Mouse (Mus musculus) leukemia stem cell, adult 10-12 weeks (primary cell): ENCODE data around the gene Sarnp. TPM values are rescaled to one million over a fixed set of nuclear protein-coding genes. Genes with fewer than 3 reads are reported as not detected.

Source experiments
- polyA plus RNA-seq: library from polyadenylated mRNA; stranded (reverse); fragments of >175 nt; gene quantifications from 2 replicates; pipeline ENCODE4 v1.2.3, GENCODE M21; 2012; ENCODE audit warnings: low replicate concordance

Gene Sarnp
- 0.41 and 5.4 TPM in 2 replicates for polyA plus RNA-seq

DNA sequence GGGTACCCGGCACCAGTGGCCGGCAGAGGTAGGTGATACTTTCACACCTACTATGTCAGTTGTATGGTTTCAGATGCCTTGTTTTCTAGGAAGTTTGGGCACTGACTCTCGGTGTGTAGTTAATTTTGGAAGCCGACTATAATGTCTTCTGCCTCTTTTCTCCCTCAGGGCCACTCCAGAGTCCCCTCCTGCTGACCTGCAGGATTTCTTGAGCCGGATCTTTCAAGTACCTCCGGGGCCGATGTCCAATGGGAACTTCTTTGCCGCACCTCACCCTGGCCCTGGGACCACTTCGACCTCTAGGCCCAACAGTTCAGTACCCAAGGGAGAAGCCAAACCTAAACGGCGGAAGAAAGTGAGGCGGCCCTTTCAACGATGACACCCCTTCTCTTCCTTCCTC, at the start of gene Sarnp:
TSS of gene Sarnp (plus strand) at position 301 of the 400 bp plus-strand sequence.

DNA sequence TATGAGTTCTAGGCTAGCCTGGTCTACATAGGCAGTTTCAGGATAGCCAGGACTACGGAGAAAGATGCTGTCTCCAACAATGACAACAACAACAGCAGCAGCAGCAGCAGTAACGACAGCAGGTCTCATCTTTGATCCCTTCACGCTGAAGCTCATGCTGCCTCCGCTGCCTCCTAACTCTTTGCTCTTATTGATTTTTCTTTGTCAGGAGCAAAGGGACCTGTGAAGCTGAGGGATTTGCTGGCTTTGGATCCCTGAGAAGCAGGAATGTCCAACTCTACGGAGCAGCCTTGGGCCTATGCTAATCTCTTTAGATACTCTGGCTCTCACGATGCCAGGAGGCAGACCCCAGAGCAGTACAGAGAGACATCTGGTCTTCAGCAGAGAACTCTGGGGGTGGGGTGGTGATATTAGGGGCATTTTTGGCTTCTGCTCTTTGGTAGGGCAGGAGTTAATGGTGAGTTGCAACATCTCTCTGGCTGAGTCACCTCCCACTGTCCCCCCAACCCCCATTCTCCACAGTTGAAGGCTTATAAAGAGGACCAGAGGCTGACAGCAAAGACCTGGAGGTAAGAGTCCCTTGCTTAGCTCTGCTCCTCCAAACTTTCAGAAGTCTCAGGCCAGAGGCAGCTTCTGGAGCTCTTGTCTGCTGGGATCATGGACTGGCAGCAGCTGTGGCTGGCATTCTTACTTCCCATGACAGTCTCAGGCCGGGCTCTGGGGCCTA, 26.6 kb upstream of the Sarnp start, which contains the start of gene Mmp19:
TSS of gene Mmp19 (plus strand) at position 513 of the 727 bp plus-strand sequence.

DNA sequence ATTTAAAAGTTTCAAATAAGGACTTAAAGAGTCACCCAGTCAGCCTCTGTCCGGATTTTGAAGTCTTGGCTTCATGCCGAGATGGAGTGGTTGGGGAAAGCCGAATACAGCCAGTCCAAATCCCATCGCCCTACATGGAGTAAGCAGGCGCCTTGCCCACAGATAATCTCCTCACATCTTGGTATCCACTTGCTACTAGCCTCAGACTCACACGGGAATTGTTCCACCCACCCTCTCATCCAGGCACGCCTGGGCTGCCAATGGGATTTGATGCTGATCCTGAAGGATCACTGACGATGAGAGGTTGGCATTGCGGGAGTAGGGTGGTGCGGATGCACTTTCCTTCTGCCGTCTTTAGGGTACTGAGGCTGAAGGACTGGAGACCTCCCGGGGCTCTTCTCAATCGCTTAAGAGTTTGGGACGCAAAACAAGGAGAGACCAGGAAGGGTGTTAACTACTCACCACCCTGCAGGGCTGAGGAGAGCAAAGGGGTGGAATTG, 13.3 kb upstream of the Sarnp start, which contains the start of gene Dnajc14:
TSS of gene Dnajc14 (plus strand) at position 292 of the 500 bp plus-strand sequence.

DNA sequence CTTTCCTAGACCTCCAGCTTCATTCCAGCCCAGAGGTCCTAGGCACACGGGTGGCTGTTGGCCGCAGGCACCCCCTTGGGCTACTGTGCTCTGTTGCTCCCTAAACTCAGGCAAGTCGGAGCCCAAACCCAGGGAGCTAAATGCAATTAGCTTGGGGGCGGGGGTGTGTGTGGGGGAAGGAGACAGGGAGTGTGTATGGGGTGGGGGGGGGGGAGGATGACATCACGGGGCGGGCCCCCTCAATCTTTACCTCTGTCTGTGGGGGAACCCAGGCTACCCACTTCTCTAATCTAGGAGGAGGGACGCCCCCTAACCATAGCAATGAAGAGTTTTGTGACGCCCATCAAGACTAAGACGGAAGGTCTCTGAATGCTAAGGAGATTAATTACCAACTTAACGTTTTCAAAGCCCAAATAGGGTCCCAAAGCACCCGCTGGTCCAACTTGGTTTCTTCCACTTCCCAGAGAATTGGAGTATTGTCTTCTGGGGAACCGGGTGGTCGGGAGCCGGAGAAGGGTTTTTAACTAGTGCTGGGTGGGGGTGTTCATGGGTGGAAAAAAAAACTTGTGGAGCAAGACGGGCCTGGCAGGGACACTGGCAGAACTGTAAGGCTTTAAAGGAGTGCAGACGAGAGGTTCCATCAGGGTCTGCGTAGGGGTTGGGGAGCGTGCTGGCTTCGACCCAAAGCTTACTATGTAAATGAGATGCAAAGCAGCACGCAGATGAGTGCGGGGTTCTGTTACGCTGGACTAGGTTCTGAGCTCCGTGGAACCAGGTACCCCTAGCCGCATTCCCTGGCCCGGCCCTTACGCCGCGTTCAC, 12.7 kb upstream of the Sarnp start, which contains the start of gene Tmem198b:
TSS of gene Tmem198b (minus strand) at position 100 of the 821 bp plus-strand sequence.

DNA sequence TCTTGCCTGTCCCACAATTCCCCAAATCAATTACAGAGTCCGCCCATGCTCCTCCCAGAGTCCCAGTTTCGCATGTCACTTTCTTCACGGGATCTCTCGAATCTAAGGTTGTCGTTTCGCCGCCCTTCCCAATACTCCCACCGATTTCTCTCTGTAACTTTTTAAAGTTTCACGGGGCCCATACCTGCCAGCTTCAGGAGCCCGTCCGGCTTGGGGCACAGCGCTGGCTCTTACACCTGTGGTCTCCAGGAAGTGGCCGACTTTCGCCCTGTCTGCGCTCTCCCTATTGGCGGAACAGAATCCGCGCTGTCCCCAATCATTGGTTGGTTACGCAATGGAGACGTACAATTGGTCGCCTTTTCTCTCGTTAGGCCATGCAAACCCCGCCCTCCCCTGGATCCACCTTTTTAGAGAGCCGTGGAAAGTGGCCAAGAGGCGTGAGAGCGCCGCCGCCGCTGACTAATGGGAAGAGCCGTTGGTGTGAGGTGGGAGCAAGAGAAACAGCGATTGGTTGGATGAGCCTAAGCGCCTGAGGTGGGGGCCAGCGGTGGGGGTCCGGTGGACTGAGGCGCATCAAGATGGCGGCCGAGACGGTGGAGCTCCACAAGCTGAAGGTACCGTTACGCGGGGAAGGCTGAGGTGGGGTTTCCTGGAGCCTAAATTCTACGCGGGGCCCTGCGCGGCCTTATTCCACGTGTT, 4.4 kb downstream of the Sarnp start, which contains the start of gene Ormdl2:
TSS of gene Ormdl2 (minus strand) at position 288 of the 699 bp plus-strand sequence.

DNA sequence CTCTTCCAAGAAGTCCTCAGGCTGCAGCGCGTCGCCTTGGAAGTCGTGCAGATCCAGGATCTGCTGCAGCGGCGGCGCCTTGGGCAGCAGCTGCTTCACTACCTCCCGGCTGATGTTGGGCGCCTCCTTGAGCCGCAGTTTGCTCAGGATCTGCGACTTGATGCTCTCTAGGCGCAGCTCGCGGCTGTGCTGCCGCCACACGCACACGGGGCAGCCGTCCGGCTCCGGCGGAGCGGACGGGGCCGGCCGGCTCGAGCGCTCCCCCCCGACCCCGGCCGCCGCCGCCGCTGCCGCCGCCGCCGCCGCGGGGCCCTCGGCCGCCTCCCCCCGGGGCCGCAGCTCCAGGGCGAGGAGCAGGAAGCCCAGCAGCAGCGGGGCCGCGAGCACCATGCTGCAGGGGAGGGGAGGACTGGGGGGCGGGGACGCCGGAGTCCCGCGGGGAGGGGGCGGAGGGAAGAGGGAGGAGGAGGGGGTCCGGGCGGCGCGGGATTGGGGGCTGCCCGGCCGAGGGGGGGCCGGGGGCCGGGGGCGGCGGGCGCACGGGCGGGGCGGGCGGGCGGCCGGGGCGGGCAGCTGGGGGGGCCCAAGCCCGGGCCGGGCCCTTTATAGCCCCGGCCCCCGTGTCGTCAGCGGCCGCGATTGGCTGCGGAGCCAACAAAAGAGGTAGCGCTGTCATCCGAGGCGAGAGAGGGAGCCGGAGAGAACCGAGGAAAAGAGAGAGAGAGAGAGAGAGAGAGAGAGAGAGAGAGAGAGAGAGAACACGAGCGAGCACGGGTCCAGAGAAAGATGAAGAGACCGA, 74.4 kb downstream of the Sarnp start, which contains the start of gene Gdf11:
TSS of gene Gdf11 (minus strand) at position 423 of the 799 bp plus-strand sequence.

DNA sequence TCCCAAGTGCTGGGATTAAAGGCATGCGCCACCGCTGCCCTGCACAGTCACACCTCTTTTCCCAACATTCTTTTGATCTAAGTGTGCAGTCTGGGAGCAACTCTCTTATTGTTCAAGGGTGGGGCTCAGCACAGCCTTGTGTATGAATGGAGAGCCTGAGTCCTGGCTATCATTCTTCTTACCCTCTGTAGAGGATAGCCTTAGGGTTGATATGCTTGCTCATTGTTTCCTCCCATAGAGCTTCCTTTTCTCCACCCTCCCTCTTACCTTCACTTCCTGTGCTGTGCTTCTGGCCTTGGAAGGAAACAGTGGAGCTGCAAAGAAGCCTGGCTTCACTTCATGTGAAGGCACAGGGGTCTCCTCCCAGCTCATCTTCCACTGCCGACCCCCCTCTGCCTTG, 83.6 kb downstream of the Sarnp start, which contains the start of gene Cd63:
TSS of gene Cd63 (plus strand) at position 292 of the 400 bp plus-strand sequence.

DNA sequence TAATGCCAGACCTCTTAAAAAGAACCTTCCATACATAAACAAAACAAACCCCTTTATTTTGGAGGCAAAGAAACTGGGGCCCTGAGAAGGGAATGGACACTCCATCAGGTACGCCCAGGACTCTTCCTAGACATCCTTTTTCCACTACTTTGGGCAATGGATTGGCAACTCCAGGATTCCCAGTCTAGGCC, 105.6 kb downstream of the Sarnp start, which contains the start of gene Rdh5:
TSS of gene Rdh5 (minus strand) at position 67 of the 191 bp plus-strand sequence.

DNA sequence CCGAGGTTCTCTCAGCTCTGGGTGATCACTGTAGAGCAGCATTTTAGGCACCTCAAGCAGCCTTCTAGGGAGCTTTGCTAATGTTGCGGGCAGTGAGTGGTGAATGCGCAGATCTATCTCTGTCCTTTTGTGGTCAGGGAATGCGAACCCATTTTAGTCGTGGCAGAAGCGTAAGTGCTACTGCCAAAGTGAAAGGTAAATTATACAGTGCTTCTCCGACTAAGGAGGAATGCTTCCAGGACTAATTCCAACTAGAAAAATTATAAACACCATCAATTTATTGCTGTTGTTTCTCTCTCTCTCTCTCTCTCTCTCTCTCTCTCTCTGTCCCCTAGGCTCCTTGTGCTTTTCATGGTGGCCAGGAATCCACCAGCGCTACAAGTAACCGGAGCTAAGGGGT, 106.8 kb downstream of the Sarnp start, which contains the start of gene Bloc1s1:
TSS of gene Bloc1s1 (minus strand) at position 101 of the 400 bp plus-strand sequence.

Other genes starting within 250 kb of the Sarnp start
- gene Erbb3, start 227.7 kb upstream of the Sarnp start, polyA plus RNA-seq = 0.35 and 0.77 TPM in 2 replicates
- 275 and 2,118 TPM in 2 replicates for gene Rps26, start 190.6 kb upstream of the Sarnp start, polyA plus RNA-seq
- 1.4 and 2.2 TPM in 2 replicates for gene Ikzf4, start 171.3 kb upstream of the Sarnp start, polyA plus RNA-seq
- 0.64 and 3.0 TPM in 2 replicates for gene Suox, start 143.3 kb upstream of the Sarnp start, polyA plus RNA-seq
- 9.7 and 12.3 TPM in 2 replicates for gene Rab5b, start 121.1 kb upstream of the Sarnp start, polyA plus RNA-seq
- gene Pmel, start 113.1 kb upstream of the Sarnp start, polyA plus RNA-seq = 0.14 TPM in 1 of 2 replicates, not detected in the other
- gene Cdk2, start 112.3 kb upstream of the Sarnp start, polyA plus RNA-seq = 14.9 and 21.2 TPM in 2 replicates
- gene Dgka, start 72.5 kb upstream of the Sarnp start, polyA plus RNA-seq = 4.5 and 5.3 TPM in 2 replicates
- gene Pym1, start 69.4 kb upstream of the Sarnp start, polyA plus RNA-seq = 178 and 186 TPM in 2 replicates
- 0.26 and 0.43 TPM in 2 replicates for gene Mmp19, start 26.4 kb upstream of the Sarnp start, polyA plus RNA-seq
- gene Dnajc14, start 13.3 kb upstream of the Sarnp start, polyA plus RNA-seq = 6.1 and 25.6 TPM in 2 replicates
- 0.89 and 1.4 TPM in 2 replicates for gene Tmem198b, start 13.0 kb upstream of the Sarnp start, polyA plus RNA-seq
- gene Ormdl2, start 4.3 kb downstream of the Sarnp start, polyA plus RNA-seq = 2.6 and 17.0 TPM in 2 replicates
- gene Gdf11, start 74.4 kb downstream of the Sarnp start, polyA plus RNA-seq = 1.5 and 1.6 TPM in 2 replicates
- 0.96 and 1.1 TPM in 2 replicates for gene Cd63, start 83.7 kb downstream of the Sarnp start, polyA plus RNA-seq
- gene Rdh5, start 105.6 kb downstream of the Sarnp start, polyA plus RNA-seq = 2.4 and 4.2 TPM in 2 replicates
- gene Bloc1s1, start 106.7 kb downstream of the Sarnp start, polyA plus RNA-seq = 24.2 and 33.3 TPM in 2 replicates
- 1.6 and 2.3 TPM in 2 replicates for gene Itga7, start 116.5 kb downstream of the Sarnp start, polyA plus RNA-seq
- not detected in 2 replicates for gene Mettl7b, start 143.7 kb downstream of the Sarnp start, polyA plus RNA-seq
- gene Olfr9, start 172.1 kb downstream of the Sarnp start, polyA plus RNA-seq = not detected in 2 replicates
- not detected in 2 replicates for gene Olfr763, start 193.5 kb downstream of the Sarnp start, polyA plus RNA-seq
- gene Olfr764-ps1, start 222.6 kb downstream of the Sarnp start, polyA plus RNA-seq = not detected in 2 replicates
- not detected in 2 replicates for gene Olfr765, start 232.7 kb downstream of the Sarnp start, polyA plus RNA-seq